Mouse (Mus musculus) lung, postnatal 0 days (tissue): Measurements from ENCODE around the gene 2610301B20Rik. TPM values are rescaled to one million over a fixed set of nuclear protein-coding genes. Genes with fewer than 3 reads are reported as not detected.

ENCODE experiments used
- ATAC-seq: fragments of 200-750 bp; cut with Nextera tagmentation; 2 replicates; pipeline ENCODE4 v1.8.0; 2017; ENCODE audit warnings: moderate library complexity
- DNase-seq: peaks from one replicate; pipeline ENCODE4 v3.0.0-alpha.2; 2016; ENCODE audit warnings: low spot score
- H3K27ac ChIP-seq: fragments of 300-500 bp; sonication (generic); 2 replicates; pipeline ENCODE4 v1.5.1; 2014; ENCODE audit warnings: antibody characterized with exemption, mild to moderate bottlenecking, low read length, mixed read lengths
- H3K27me3 ChIP-seq: fragments of 300-500 bp; sonication (generic); replicated peaks from 2 replicates; pipeline ENCODE4 v1.6.1; 2014; ENCODE audit warnings: low read length, mixed read lengths; ENCODE audit not compliant: insufficient read depth
- H3K36me3 ChIP-seq: fragments of 300-500 bp; sonication (generic); 2 replicates; pipeline ENCODE4 v1.6.1; 2014; ENCODE audit warnings: low read length, mixed read lengths; ENCODE audit not compliant: insufficient read depth
- H3K4me1 ChIP-seq: fragments of 300-500 bp; sonication (generic); 2 replicates; pipeline ENCODE4 v1.6.1; 2014; ENCODE audit warnings: antibody characterized with exemption, low read depth, low read length, mixed read lengths; ENCODE audit not compliant: insufficient read depth
- H3K4me2 ChIP-seq: fragments of 300-500 bp; sonication (generic); replicated peaks from 2 replicates; pipeline ENCODE4 v1.6.1; 2014; ENCODE audit warnings: low read depth, mild to moderate bottlenecking, low read length, moderate library complexity, mixed read lengths
- H3K4me3 ChIP-seq: fragments of 300-500 bp; sonication (generic); 2 replicates; pipeline ENCODE4 v1.5.1; 2014; ENCODE audit warnings: low read depth, low read length
- H3K9ac ChIP-seq: fragments of 300-500 bp; sonication (generic); replicated peaks from 2 replicates; pipeline ENCODE4 v1.6.1; 2014; ENCODE audit warnings: low read depth, mild to moderate bottlenecking
- H3K9me3 ChIP-seq: fragments of 300-500 bp; sonication (generic); 2 replicates; pipeline ENCODE4 v1.6.1; 2016; ENCODE audit warnings: low read length, mixed read lengths
- CTCF ChIP-seq: IDR thresholded peaks from 2 replicates; pipeline ENCODE4 v1.5.1; 2016; ENCODE audit warnings: antibody characterized with exemption, mild to moderate bottlenecking
- EP300 ChIP-seq: IDR thresholded peaks from 2 replicates; pipeline ENCODE4 v1.6.1; 2016; ENCODE audit warnings: antibody characterized with exemption, mild to moderate bottlenecking, control low read depth
- WGBS: fragments of 180-500 bp; shearing (Covaris S2); extraction: QIAGEN DNeasy Blood & Tissue Kit; methylation state at CpG from one replicate; pipeline ENCODE4 v1.1.7; 2014; 5-methylcytosine and 5-hydroxymethylcytosine counted together
- polyA plus RNA-seq: library from polyadenylated mRNA; unstranded; fragments of >200 nt; fragmentation: Nextera tagmentation; extraction: Ambion mirVana; gene quantifications from 2 replicates; pipeline ENCODE4 v1.2.1, GENCODE M21; 2015

Gene 2610301B20Rik
- polyA plus RNA-seq, 1 experiment from 2014 or later: 28.3 TPM

- TF ChIP-seq CTCF (no peak), EP300 (no peak)
- no peak overlapping the region for H3K4me2 ChIP-seq
- no peak for ATAC-seq
These were observed 39.1 kb downstream of the 2610301B20Rik start for GRCm38 (mm10) chr4:10913409-10913808.

DNA sequence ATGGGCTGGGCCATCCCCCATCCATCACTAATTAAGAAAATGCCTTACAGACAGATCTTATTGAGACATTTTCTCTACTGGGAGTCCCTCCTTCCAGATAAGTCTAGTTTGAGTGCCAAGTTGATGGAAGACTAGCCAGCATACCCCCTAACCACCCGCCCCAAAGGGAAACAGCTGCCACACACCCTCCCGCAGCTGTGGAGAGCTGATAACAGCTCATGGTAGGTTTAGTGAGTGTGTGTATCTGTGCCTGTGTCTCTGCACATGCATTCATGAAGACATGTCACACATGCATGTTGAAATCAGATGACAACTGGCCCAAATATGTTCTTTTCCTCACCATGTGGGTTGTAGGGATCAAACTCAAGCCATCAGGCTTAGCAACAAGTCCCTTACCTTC is 40.5 kb downstream of the 2610301B20Rik start:
- no peak for TF ChIP-seq EP300
- no peak for TF ChIP-seq CTCF
- Histone ChIP-seq H3K27ac (no peak overlapping the region), H3K4me3 (no peak overlapping the region), H3K4me1 (no peaks in the 10 kb centered on the region), H3K9ac (no peak overlapping the region), H3K27me3 (no peaks in the 10 kb centered on the region), H3K4me2 (no peak overlapping the region), H3K9me3 (no peaks in the 10 kb centered on the region), H3K36me3 (no peaks in the 10 kb centered on the region)
- peak; percentile 42; the same call in 1 of the 2 replicates for ATAC-seq
- DNase-seq: no peak
- WGBS: 45% methylated on average over 2 of the region's 2 CpGs

More at GRCm38 (mm10) chr4:10913409-10913808, 39.1 kb downstream of the 2610301B20Rik start:
- 88% methylated on average over 3 of the region's 3 CpGs for WGBS
- no peak overlapping the region for H3K4me3 ChIP-seq
- no peak overlapping the region for H3K27ac ChIP-seq
- no peak overlapping the region for H3K9ac ChIP-seq
- no peaks in the 10 kb centered on the region for H3K4me1 ChIP-seq
- H3K27me3 ChIP-seq: no peaks in the 10 kb centered on the region
- H3K9me3 ChIP-seq: no peaks in the 10 kb centered on the region
- H3K36me3 ChIP-seq: no peaks in the 10 kb centered on the region
- DNase-seq: no peak

GRCm38 (mm10) chr4:10915271-10915670 is 41.0 kb downstream of the 2610301B20Rik start:
- Histone ChIP-seq H3K9ac (no peak overlapping the region), H3K4me1 (no peaks in the 10 kb centered on the region), H3K4me3 (no peak overlapping the region), H3K27me3 (no peaks in the 10 kb centered on the region), H3K36me3 (no peaks in the 10 kb centered on the region), H3K27ac (no peak overlapping the region), H3K4me2 (no peak overlapping the region), H3K9me3 (no peaks in the 10 kb centered on the region)
- no peak for DNase-seq
- 63% methylated on average over 3 of the region's 3 CpGs for WGBS
- ATAC-seq: no peak
- TF ChIP-seq EP300 (no peak), CTCF (no peak)

GRCm38 (mm10) chr4:10918402-10918801 is 44.1 kb downstream of the 2610301B20Rik start:
- Histone ChIP-seq H3K36me3 (no peaks in the 10 kb centered on the region), H3K4me3 (no peak overlapping the region), H3K4me1 (peaks cover 2% of the 10 kb centered on the region; the same call in 1 of the 2 replicates), H3K27ac (no peak overlapping the region), H3K4me2 (no peak overlapping the region), H3K9ac (no peak overlapping the region), H3K9me3 (no peaks in the 10 kb centered on the region), H3K27me3 (no peaks in the 10 kb centered on the region)
- no peak for ATAC-seq
- 82% methylated on average over 8 of the region's 8 CpGs for WGBS
- DNase-seq: no peak
- TF ChIP-seq EP300: no peak

- ATAC-seq: no peak
- H3K9me3 ChIP-seq: no peaks in the 10 kb centered on the region
- no peak overlapping the region for H3K9ac ChIP-seq
- no peaks in the 10 kb centered on the region for H3K36me3 ChIP-seq
- DNase-seq: no peak
- no peak overlapping the region for H3K4me2 ChIP-seq
- H3K27me3 ChIP-seq: no peaks in the 10 kb centered on the region
- H3K4me1 ChIP-seq: peaks cover 8% of the 10 kb centered on the region; the same call in 1 of the 2 replicates
- TF ChIP-seq CTCF: no peak
- 36% methylated on average over 5 of the region's 5 CpGs for WGBS
- no peak overlapping the region for H3K4me3 ChIP-seq
- H3K27ac ChIP-seq: no peak overlapping the region
These were observed 44.8 kb downstream of the 2610301B20Rik start for GRCm38 (mm10) chr4:10919097-10919496.

DNA sequence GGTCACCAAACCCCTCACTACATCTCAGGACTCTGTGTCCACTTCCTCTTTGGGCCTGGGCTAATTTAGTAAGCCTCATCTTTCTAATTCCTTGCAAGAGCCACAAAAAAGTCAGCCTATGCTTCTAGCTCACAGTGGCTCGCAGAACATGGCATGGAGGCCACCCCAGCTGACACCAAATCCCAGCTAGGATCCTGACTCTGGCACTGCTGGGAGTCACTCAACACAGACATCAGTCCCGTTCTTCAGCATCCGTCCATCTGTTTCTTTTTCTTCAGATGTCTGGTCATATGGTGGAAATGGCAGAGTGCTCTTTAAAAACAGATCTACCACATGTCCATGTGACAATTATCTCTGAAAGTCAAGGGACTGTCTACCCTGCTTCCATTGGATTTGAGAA is 45.2 kb downstream of the 2610301B20Rik start:
- no peaks in the 10 kb centered on the region for H3K36me3 ChIP-seq
- ATAC-seq (no peak), DNase-seq (no peak)
- 90% methylated on average over 3 of the region's 3 CpGs for WGBS
- H3K4me1 ChIP-seq: peaks cover 8% of the 10 kb centered on the region; the same call in 1 of the 2 replicates
- no peak overlapping the region for H3K4me2 ChIP-seq
- H3K9ac ChIP-seq: no peak overlapping the region
- H3K27ac ChIP-seq: no peak overlapping the region
- no peaks in the 10 kb centered on the region for H3K27me3 ChIP-seq
- no peak overlapping the region for H3K4me3 ChIP-seq
- no peaks in the 10 kb centered on the region for H3K9me3 ChIP-seq
- TF ChIP-seq CTCF (no peak), EP300 (no peak)

DNA sequence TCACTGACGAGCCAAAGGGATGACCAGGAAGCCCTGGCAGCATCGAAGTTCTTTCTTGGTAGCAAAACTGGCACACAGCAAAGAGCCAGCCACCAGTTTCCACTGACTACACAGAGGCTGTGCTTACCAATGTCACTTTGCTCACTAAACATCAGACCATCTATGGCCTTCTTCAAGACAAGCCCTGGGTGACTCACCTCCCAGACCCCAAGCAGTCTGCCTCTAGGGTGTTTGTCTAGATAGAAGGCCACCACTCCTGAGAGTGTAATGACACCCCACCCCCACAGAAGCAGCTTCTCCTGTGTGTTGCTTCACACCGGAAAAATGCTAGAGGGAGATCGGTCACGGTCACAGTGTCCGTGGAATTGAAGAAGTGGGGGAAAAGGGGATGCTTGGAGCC is 45.7 kb downstream of the 2610301B20Rik start:
- no peak for TF ChIP-seq CTCF
- TF ChIP-seq EP300: no peak
- peaks cover 8% of the 10 kb centered on the region; the same call in 1 of the 2 replicates for H3K4me1 ChIP-seq
- no peaks in the 10 kb centered on the region for H3K27me3 ChIP-seq
- no peak overlapping the region for H3K4me3 ChIP-seq
- H3K9me3 ChIP-seq: no peaks in the 10 kb centered on the region
- H3K4me2 ChIP-seq: no peak overlapping the region
- no peak overlapping the region for H3K9ac ChIP-seq
- WGBS: 88% methylated on average over 6 of the region's 6 CpGs
- H3K36me3 ChIP-seq: no peaks in the 10 kb centered on the region
- DNase-seq: no peak
- no peak overlapping the region for H3K27ac ChIP-seq
- no peak for ATAC-seq
